ENCODE assay signal across 30 mouse cellular contexts in the genomic region with DNA sequence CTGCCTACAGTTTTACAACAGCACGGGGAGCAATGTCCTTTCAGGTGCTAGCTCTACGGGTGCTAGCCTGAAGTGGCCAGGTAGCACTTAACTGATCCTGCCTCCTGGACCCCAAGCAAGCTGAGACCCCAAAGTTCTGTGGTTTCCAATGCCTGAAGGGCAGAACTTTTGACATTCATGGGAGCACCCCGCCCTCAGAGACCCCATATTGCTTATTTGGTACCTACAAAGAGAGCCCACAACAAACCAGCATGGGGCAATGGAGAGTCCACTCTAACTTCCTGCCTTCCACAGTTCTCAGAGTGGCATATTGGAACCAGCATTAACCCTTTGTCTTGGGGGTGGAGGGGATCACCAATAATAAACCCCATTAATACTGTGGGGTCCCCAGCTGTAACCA. TPM values are rescaled to one million over a fixed set of nuclear protein-coding genes. Genes with fewer than 3 reads are reported as not detected.
DNase-seq lines count a peak whose midpoint lies in the region; ATAC-seq lines count a peak whose summit lies in the region.
"Had no signal": no experiment of that assay in that cellular context is flagged by ENCODE, and none has a peak within 500 bp of the region (broad histone marks: within the 10 kb centered on the region; RNA-seq: fewer than 3 reads in every experiment).

No protein-coding gene starts in this region.

- peaks cover 4% of the 10 kb centered on the region; the same call in 1 of the 2 replicates for H3K9me3 ChIP-seq in forebrain, embryonic 11.5 days (ENCODE audit: control insufficient read depth, low read length)
- H3K9me3 ChIP-seq in forebrain, embryonic 15.5 days, result no peaks in the 10 kb centered on the region
- H3K9me3 ChIP-seq: embryonic facial prominence, embryonic 12.5 days; neural tube, embryonic 13.5 days had no signal

- no peak overlapping the region for H3K4me2 ChIP-seq in forebrain, embryonic 11.5 days (ENCODE audit: low read depth, low read length, severe bottlenecking)
- H3K4me2 ChIP-seq in forebrain, embryonic 15.5 days (replicated peaks), result no peak overlapping the region
- H3K4me2 ChIP-seq: embryonic facial prominence, embryonic 12.5 days; neural tube, embryonic 13.5 days had no signal

- no peak for ATAC-seq in forebrain, embryonic 11.5 days (replicated peaks; ENCODE audit: low FRiP score)
- no peak for ATAC-seq in forebrain, embryonic 15.5 days (replicated peaks)
- ATAC-seq: CD4-positive, CD25-positive, alpha-beta regulatory T cell, adult 4 months; forebrain, embryonic 14.5 days; hindbrain, embryonic 16.5 days; intestine, embryonic 16.5 days had no signal

- no peak overlapping the region for H3K9ac ChIP-seq in forebrain, embryonic 11.5 days (ENCODE audit: low read length)
- no peak overlapping the region for H3K9ac ChIP-seq in forebrain, embryonic 15.5 days (replicated peaks)
- H3K9ac ChIP-seq: embryonic facial prominence, embryonic 12.5 days; neural tube, embryonic 13.5 days had no signal

- peak; percentile 60 for DNase-seq in forebrain, embryonic 11.5 days (ENCODE audit: low spot score)
- peak; percentile 91 for DNase-seq in heart, adult 11 months
- no peak for DNase-seq in heart, adult 9 months (ENCODE audit: low spot score in 2 of 2)
- DNase-seq in left cerebral cortex, postnatal 36 days (ENCODE audit: low spot score in 2 of 2), result peak; percentile 3 to 10
- DNase-seq in left cerebral cortex, postnatal 4 days, result no peak
- DNase-seq in thymus, postnatal 4 days, result peak; percentile 15
- DNase-seq in thymus, postnatal 0 days (ENCODE audit: low spot score), result no peak
- DNase-seq: adrenal gland, postnatal 36 days; layer of hippocampus, adult 9-11 months; midbrain, embryonic 14.5 days; retina, postnatal 1 day; right cerebral cortex, postnatal 4 days had no signal

- H3K27me3 ChIP-seq in forebrain, embryonic 11.5 days (ENCODE audit: control insufficient read depth, insufficient read depth, low read length), result no peaks in the 10 kb centered on the region
- no peaks in the 10 kb centered on the region for H3K27me3 ChIP-seq in forebrain, embryonic 15.5 days
- H3K27me3 ChIP-seq: embryonic facial prominence, embryonic 12.5 days; neural tube, embryonic 13.5 days had no signal

- peaks cover 44% of the 10 kb centered on the region for H3K36me3 ChIP-seq in forebrain, embryonic 11.5 days (ENCODE audit: control insufficient read depth, insufficient read depth, low read length)
- H3K36me3 ChIP-seq in forebrain, embryonic 15.5 days, result peaks cover 45% of the 10 kb centered on the region

- 94% methylated on average over 3 of the region's 3 CpGs for WGBS in forebrain, embryonic 11.5 days
- WGBS in forebrain, embryonic 15.5 days, result 97% methylated on average over 3 of the region's 3 CpGs

- peaks cover 8% of the 10 kb centered on the region for H3K4me1 ChIP-seq in forebrain, embryonic 11.5 days (replicated peaks; ENCODE audit: control insufficient read depth, insufficient read depth, low read length)
- peaks cover 24% of the 10 kb centered on the region for H3K4me1 ChIP-seq in forebrain, embryonic 15.5 days

- no peak overlapping the region for H3K27ac ChIP-seq in forebrain, embryonic 11.5 days (ENCODE audit: low read depth, low read length)
- H3K27ac ChIP-seq in forebrain, embryonic 15.5 days (replicated peaks), result no peak overlapping the region
- H3K27ac ChIP-seq: embryonic facial prominence, embryonic 12.5 days; neural tube, embryonic 13.5 days had no signal

- no peak overlapping the region for H3K4me3 ChIP-seq in forebrain, embryonic 11.5 days (ENCODE audit: low read depth, low read length)
- no peak overlapping the region for H3K4me3 ChIP-seq in forebrain, embryonic 15.5 days
- H3K4me3 ChIP-seq: embryonic facial prominence, embryonic 12.5 days; myocyte; neural tube, embryonic 13.5 days had no signal

- intact Hi-C loops in left cerebral cortex, postnatal 36 days (cut with DNase I), result no loop called here
- intact Hi-C loops in left cerebral cortex, postnatal 4 days (cut with DNase I), result no loop called here

RNA-seq across cellular contexts. Expression of a gene that starts 4.1 kb away (rescaled TPM):
- 221 and 223 TPM in 2 replicates for polyA plus RNA-seq in forebrain, embryonic 11.5 days (2014; fragmentation: Nextera tagmentation; extraction: Ambion mirVana)
- polyA plus RNA-seq in forebrain, embryonic 15.5 days (2015; fragmentation: Nextera tagmentation; extraction: Ambion mirVana), result 115 and 118 TPM in 2 replicates
- 10 to 100 TPM; 33.0 to 38.9 TPM for total RNA-seq in left cerebral cortex, postnatal 36 days (2021)
- total RNA-seq in left cerebral cortex, postnatal 4 days (2021), result 10 to 100 TPM; 75.3 to 78.8 TPM
- polyA plus RNA-seq in thymus, postnatal 0 days (2015; fragmentation: Nextera tagmentation; extraction: Ambion mirVana), result 82.7 and 102 TPM in 2 replicates

RNA-seq across cellular contexts. Expression of a gene that starts 4.1 kb away (rescaled TPM):
- not detected in 2 replicates for polyA plus RNA-seq in forebrain, embryonic 11.5 days (2014; fragmentation: Nextera tagmentation; extraction: Ambion mirVana)
- 0.06 and 0.11 TPM in 2 replicates for polyA plus RNA-seq in forebrain, embryonic 15.5 days (2015; fragmentation: Nextera tagmentation; extraction: Ambion mirVana)
- under 1 TPM in 1 of 2 experiments, not detected in 1; 0.25 TPM for total RNA-seq in left cerebral cortex, postnatal 36 days (2021)
- 1 to 10 TPM in 1 of 2 experiments, under 1 TPM in 1; 0.82 to 1.2 TPM for total RNA-seq in left cerebral cortex, postnatal 4 days (2021)
- not detected in 2 replicates for polyA plus RNA-seq in thymus, postnatal 0 days (2015; fragmentation: Nextera tagmentation; extraction: Ambion mirVana)
- total RNA-seq: adrenal gland, adult 18-20 months; adrenal gland, postnatal 36 days; heart, adult 18-20 months; hematopoietic stem cell, adult 5-6 weeks; megakaryocyte-erythroid progenitor cell, adult 5-6 weeks had no signal
- polyA plus RNA-seq: CD4-positive, CD25-positive, alpha-beta regulatory T cell, adult 4 months; embryonic facial prominence, embryonic 12.5 days; forebrain, embryonic 14.5 days; heart, embryonic 16.5 days; intestine, embryonic 16.5 days; kidney, embryonic 14.5 days; large intestine, adult 2 months; limb, embryonic 11.5 days; liver, embryonic 16.5 days; stomach, embryonic 16.5 days had no signal

RNA-seq across cellular contexts. Expression of a gene that starts 46.5 kb away (rescaled TPM):
- polyA plus RNA-seq in forebrain, embryonic 11.5 days (2014; fragmentation: Nextera tagmentation; extraction: Ambion mirVana), result 2.5 and 3.0 TPM in 2 replicates
- 0.73 and 0.88 TPM in 2 replicates for polyA plus RNA-seq in forebrain, embryonic 15.5 days (2015; fragmentation: Nextera tagmentation; extraction: Ambion mirVana)
- under 1 TPM in 1 of 2 experiments, not detected in 1; 0.07 TPM for total RNA-seq in left cerebral cortex, postnatal 36 days (2021)
- under 1 TPM; 0.04 to 0.20 TPM for total RNA-seq in left cerebral cortex, postnatal 4 days (2021)
- 0.64 and 1.4 TPM in 2 replicates for polyA plus RNA-seq in thymus, postnatal 0 days (2015; fragmentation: Nextera tagmentation; extraction: Ambion mirVana)
- total RNA-seq: heart, adult 18-20 months had no signal

Comparison
In these comparisons a context has a peak if more than half of its experiments do, and no peak if none do; other contexts are left out.
1. DNase-seq: peak in forebrain, embryonic 11.5 days (single experiment), heart, adult 11 months (single experiment), left cerebral cortex, postnatal 36 days (2 of 2) and thymus, postnatal 4 days (single experiment); none in heart, adult 9 months (0 of 2), left cerebral cortex, postnatal 4 days (single experiment) and thymus, postnatal 0 days (single experiment).